Mouse (Mus musculus) stomach, embryonic 14.5 days (tissue): ENCODE data around the gene Kbtbd7. TPM values are rescaled to one million over a fixed set of nuclear protein-coding genes. Genes with fewer than 3 reads are reported as not detected.
A peak's percentile ranks its signal among the peaks of the same experiment; 100 is the strongest.

Experiments used
- ATAC-seq: fragments of 200-750 bp; cut with Nextera tagmentation; 2 replicates; pipeline ENCODE4 v1.8.0; 2017; ENCODE audit warnings: low read depth, moderate TSS enrichment; ENCODE audit not compliant: insufficient number of reproducible peaks, insufficient read depth, low FRiP score
- H3K27ac ChIP-seq: fragments of 300-500 bp; sonication (generic); 2 replicates; pipeline ENCODE4 v1.5.1; 2014; ENCODE audit warnings: mild to moderate bottlenecking, low read length, moderate library complexity, mixed read lengths
- H3K27me3 ChIP-seq: fragments of 300-500 bp; sonication (generic); 2 replicates; pipeline ENCODE4 v1.6.1; 2014; ENCODE audit warnings: low read length, control low read depth, mixed read lengths; ENCODE audit not compliant: control insufficient read depth, insufficient read depth
- H3K36me3 ChIP-seq: fragments of 300-500 bp; sonication (generic); 2 replicates; pipeline ENCODE4 v1.6.1; 2014; ENCODE audit warnings: mild to moderate bottlenecking, control low read depth, low read length, moderate library complexity, mixed read lengths; ENCODE audit not compliant: control insufficient read depth, insufficient read depth
- H3K4me1 ChIP-seq: fragments of 300-500 bp; sonication (generic); 2 replicates; pipeline ENCODE4 v1.6.1; 2014; ENCODE audit warnings: low read length, control low read depth, mixed read lengths; ENCODE audit not compliant: control insufficient read depth, insufficient read depth
- H3K4me2 ChIP-seq: fragments of 300-500 bp; sonication (generic); replicated peaks from 2 replicates; pipeline ENCODE4 v1.6.1; 2014; ENCODE audit warnings: low read depth, low read length, control low read depth
- H3K4me3 ChIP-seq: fragments of 300-500 bp; sonication (generic); 2 replicates; pipeline ENCODE4 v1.5.1; 2014; ENCODE audit warnings: low read depth, low read length, control low read depth
- H3K9ac ChIP-seq: fragments of 300-500 bp; sonication (generic); replicated peaks from 2 replicates; pipeline ENCODE4 v1.6.1; 2014; ENCODE audit warnings: low read depth, mild to moderate bottlenecking, control low read depth, low read length, moderate library complexity, mixed read lengths
- H3K9me3 ChIP-seq: fragments of 300-500 bp; sonication (generic); 2 replicates; pipeline ENCODE4 v1.6.1; 2016; ENCODE audit warnings: low read depth, low read length, control low read depth; ENCODE audit not compliant: control insufficient read depth
- whole genome bisulfite sequencing: fragments of 180-500 bp; shearing (Covaris S2); extraction: QIAGEN DNeasy Blood & Tissue Kit; methylation state at CpG from one replicate; pipeline ENCODE4 v1.1.7; 2014; 5-methylcytosine and 5-hydroxymethylcytosine counted together
- polyA plus RNA-seq: library from polyadenylated mRNA; unstranded; fragments of >200 nt; fragmentation: Nextera tagmentation; extraction: Ambion mirVana; gene quantifications from 2 replicates; pipeline ENCODE4 v1.2.1, GENCODE M21; 2014

The Kbtbd7 gene
- polyA plus RNA-seq, result 14.3 and 16.1 TPM in 2 replicates

DNA sequence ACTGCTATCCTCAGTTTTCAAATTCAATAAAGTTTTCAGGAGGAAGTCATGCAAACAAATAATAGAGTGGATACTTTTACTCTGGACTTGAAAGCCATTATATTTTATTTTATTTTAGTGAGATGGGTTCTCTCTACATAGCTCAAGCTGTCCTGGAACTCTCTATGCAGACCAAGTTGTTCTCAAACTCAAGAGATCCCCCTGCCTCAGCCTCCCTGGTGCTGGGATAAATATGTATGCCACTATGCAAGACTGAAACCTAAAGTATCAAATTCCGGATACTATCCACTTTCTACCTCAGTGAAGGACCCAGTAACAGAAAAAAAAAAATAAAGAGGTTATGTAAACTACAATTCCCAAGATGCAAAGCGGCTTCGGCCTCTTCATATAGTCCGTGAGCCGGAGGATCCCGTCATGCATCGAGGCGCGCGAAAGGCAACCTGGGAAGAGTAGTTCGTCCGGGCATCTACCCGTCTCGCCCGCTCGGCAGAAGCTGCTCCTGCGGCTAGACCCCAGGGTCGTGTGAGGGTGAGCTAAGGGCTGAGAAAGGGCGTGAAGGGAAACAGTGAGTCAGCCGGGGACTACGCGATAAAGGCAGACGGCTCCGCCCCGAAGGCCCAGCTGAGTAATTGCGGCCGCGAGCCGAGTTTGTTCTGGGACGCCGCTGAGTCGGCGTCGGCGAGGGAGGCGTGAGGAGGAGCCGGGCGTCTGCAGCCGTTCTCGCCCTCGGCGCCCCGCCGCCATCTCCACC is at the start of gene Kbtbd7:
Gene Kbtbd7, plus strand, starts transcription at position 533 of the 751 bp plus-strand sequence.
- under 1% methylated on average over 31 of the region's 44 CpGs for WGBS
- Histone ChIP-seq H3K4me2 (peak within 1 kb of the TSS; percentile 39), H3K9ac (peak within 1 kb of the TSS; percentile 45; the same call in 1 of the 2 replicates), H3K4me3 (peak within 1 kb of the TSS; percentile 43), H3K4me1 (no peaks in the 10 kb centered on the region), H3K27me3 (no peaks in the 10 kb centered on the region), H3K27ac (peak within 1 kb of the TSS; percentile 72; the same call in 1 of the 2 replicates), H3K9me3 (0 out of 2 replicates have a peak, but pooled peaks cover 7% of the 10 kb centered on the region), H3K36me3 (0 out of 2 replicates have a peak, but pooled peaks cover 5% of the 10 kb centered on the region)
- ATAC-seq, result peak; percentile 99

DNA sequence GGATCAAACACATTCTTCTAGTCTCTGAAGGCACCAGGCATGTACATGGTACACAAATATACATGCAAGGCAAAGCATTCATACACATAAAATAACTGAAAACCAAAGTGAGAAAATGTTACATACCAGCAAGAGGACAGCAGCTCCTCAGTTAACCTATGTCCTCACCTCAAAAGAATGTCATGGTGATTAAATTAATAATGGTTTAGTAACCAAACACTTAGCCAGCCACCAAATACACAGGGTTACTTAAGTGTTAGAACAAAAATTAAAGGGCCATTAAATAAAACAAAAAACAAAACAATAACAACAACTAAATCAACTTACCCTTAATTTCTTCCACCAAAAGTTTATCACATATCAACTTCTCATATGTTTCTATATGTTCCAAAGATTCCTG is 49.3 kb upstream of the Kbtbd7 start:
- Histone ChIP-seq H3K36me3 (peaks cover 22% of the 10 kb centered on the region), H3K27me3 (no peaks in the 10 kb centered on the region), H3K9me3 (no peaks in the 10 kb centered on the region), H3K4me2 (no peak overlapping the region), H3K4me1 (no peaks in the 10 kb centered on the region), H3K27ac (no peak overlapping the region), H3K4me3 (no peak overlapping the region), H3K9ac (no peak overlapping the region)
- no peak for ATAC-seq

DNA sequence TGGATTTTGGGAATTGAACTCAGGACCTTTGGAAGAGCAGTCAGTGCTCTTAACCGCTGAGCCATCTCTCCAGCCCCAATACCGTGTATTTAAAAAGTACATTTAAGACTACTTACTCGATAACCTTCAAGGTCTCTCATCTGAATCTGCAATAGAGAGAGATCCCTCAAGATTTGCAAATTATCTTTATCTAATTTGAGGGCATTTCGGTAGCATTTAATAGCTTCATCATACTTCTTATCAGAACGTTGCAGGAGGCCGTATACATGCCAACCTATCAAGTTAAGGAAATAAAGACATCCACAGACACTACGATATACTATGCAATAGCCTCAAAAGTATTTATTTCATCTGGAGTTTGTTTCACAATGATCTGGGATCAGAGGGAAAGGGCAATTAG is 43.2 kb upstream of the Kbtbd7 start:
- H3K36me3 ChIP-seq, result peaks cover 29% of the 10 kb centered on the region
- no peak for ATAC-seq
- H3K4me2 ChIP-seq, result no peak overlapping the region
- no peak overlapping the region for H3K9ac ChIP-seq
- H3K4me1 ChIP-seq, result no peaks in the 10 kb centered on the region
- H3K27me3 ChIP-seq, result no peaks in the 10 kb centered on the region
- no peak overlapping the region for H3K27ac ChIP-seq
- H3K9me3 ChIP-seq, result no peaks in the 10 kb centered on the region
- H3K4me3 ChIP-seq, result no peak overlapping the region
- WGBS, result 94% methylated on average over 7 of the region's 7 CpGs

DNA sequence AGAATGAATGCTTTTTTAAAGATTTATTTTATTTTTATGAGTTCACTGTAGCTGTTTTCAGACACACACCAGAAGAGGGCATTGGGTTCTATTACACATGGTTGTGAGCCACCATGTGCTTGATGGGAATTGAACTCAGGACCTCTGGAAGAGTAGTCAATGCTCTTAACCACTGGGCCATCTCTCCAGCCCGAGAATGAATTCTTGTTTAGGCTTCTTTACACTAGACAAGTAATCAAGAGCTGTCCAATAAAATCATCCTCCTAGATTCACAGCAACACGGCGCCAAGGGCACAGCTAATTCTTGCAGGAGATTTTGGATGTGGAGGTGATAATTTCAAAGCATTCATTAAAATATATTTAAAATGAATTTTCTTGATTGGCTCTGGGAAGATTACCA is 38.0 kb upstream of the Kbtbd7 start:
- Histone ChIP-seq H3K36me3 (peaks cover 8% of the 10 kb centered on the region; the same call in 1 of the 2 replicates), H3K27ac (no peak overlapping the region), H3K9me3 (no peaks in the 10 kb centered on the region), H3K27me3 (no peaks in the 10 kb centered on the region), H3K4me1 (no peaks in the 10 kb centered on the region), H3K9ac (no peak overlapping the region), H3K4me3 (no peak overlapping the region), H3K4me2 (no peak overlapping the region)
- 94% methylated on average over 3 of the region's 3 CpGs for WGBS
- no peak for ATAC-seq

DNA sequence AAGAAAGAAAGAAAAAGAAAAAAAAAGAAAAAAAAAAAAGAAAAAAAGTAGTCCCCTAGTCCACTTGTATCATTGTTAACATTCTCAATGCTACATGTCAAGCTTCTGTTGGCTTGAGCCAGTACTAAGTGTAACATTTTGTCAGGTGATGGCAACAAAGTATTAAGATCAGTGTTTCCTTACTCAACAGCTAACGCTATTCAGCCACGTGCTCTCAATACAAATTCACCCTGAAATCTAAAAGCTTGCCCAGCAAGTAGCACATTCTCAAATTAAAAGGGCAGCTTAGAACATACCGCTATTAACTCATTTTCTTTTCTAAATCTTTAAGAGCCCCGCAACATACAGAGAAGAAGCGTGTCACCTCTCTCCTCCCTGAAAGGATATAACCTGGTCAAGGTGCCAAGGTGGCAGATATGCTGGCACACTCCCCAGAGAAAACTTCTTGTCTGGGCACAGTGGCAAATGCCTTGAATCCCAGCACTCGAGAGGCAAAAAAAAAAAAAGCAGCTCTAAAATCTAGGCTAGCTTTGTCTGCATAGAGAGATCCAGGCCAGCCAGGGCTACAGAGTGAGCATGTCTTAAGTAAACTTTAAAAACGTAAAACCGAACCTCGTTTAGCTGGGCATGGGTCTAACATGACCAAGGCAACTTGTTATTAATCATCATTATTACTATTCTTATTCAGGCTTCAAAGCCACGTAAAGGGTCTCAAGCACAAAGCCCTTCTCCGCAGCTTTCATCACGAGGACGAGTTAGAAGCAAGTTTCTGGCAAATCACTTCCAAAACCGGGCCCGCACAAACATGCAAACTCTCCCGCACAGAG is 36.7 kb upstream of the Kbtbd7 start:
- Histone ChIP-seq H3K27me3 (no peaks in the 10 kb centered on the region), H3K36me3 (peaks cover 7% of the 10 kb centered on the region; the same call in 1 of the 2 replicates), H3K27ac (peak overlapping the region; percentile 98), H3K9ac (peak overlapping the region; percentile 92), H3K9me3 (no peaks in the 10 kb centered on the region), H3K4me3 (peak overlapping the region; percentile 84), H3K4me1 (no peaks in the 10 kb centered on the region), H3K4me2 (peak overlapping the region; percentile 74)
- peak; percentile 4; the same call in 1 of the 2 replicates for ATAC-seq
- 2% methylated on average over 16 of the region's 16 CpGs for WGBS

DNA sequence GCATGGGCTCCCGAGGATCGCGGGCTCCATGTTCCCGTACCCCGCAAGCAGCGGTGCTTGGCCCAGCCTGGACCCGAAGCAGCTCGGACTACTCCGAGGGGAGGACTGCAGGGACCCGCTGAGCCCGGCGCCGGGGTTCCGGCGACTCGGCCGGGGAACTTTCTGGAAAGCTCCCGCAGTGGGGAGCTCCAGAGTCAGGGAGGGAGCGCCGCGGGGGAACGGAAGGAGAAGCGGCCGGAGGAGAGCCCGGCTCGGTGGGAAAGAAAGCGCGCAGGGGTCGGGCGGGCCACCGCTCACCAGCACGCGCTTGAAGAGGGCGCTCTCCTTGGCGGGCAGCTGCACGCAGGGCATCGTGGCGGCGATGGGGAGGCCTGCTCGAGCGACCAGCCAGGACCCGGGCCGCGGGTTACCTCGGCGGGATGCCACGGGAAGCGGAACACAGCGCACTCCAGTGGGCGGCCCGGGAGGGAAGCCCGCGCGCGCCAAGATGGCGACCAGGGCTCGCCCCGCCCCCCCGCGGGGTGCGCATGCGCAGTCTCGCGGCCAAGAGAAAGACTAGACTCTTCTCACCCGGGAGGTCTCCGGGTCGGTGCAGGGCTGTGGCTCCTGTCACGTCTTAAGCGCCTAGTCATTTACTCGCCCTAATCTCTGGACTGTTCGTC is 35.9 kb upstream of the Kbtbd7 start, which contains the start of gene Naa16:
Gene Naa16, minus strand, starts transcription at position 514 of the 662 bp plus-strand sequence.
- Histone ChIP-seq H3K4me3 (peak within 1 kb of the TSS; percentile 84), H3K9ac (peak within 1 kb of the TSS; percentile 92), H3K27ac (peak within 1 kb of the TSS; percentile 98), H3K36me3 (peaks cover 7% of the 10 kb centered on the region; the same call in 1 of the 2 replicates), H3K4me2 (peak within 1 kb of the TSS; percentile 74), H3K9me3 (no peaks in the 10 kb centered on the region), H3K4me1 (no peaks in the 10 kb centered on the region), H3K27me3 (no peaks in the 10 kb centered on the region)
- under 1% methylated on average over 71 of the region's 71 CpGs for WGBS
- peak; percentile 93 for ATAC-seq

DNA sequence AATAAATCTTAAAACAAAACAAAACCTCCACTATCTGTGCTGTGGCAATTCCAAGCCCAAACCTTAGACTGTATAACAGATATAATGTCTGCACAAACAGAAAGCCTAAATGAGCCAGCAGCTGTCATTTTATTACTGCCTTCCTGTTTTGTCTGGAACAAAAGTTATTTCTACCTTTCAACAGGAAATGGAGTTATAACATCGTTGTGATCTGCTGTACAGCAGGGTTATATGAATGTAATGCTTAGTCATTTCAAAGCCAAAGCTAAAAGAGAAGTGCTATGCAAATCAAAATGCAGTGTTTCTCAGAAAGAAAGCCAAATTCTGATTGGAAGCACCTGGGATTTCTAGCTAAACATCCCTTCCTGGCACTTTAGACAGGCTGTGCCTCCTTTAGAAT is 33.0 kb upstream of the Kbtbd7 start:
- ATAC-seq, result no peak
- H3K27ac ChIP-seq, result no peak overlapping the region

DNA sequence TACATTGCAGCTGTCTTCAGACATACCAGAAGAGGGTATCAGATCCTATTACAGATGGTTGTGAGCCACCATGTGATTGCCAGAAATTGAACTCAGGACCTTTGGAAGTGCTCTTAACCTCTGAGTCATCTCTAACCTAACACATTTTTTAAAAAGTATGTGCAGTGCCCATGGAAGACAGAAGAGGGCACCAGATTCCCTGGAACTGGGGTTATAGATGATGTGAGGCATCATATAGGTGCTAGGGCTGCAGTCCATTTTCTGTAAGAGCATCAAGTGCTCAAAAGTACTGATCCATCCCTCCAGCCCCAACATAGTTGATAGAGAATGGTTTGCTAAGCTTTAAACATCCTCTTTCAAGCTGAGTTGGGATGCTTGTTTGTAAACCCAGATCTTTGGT is 31.7 kb upstream of the Kbtbd7 start:
- no peak for ATAC-seq
- H3K36me3 ChIP-seq, result no peaks in the 10 kb centered on the region
- no peak overlapping the region for H3K9ac ChIP-seq
- no peak overlapping the region for H3K27ac ChIP-seq
- H3K4me1 ChIP-seq, result no peaks in the 10 kb centered on the region
- H3K4me2 ChIP-seq, result no peak overlapping the region
- no peaks in the 10 kb centered on the region for H3K27me3 ChIP-seq
- H3K4me3 ChIP-seq, result no peak overlapping the region
- H3K9me3 ChIP-seq, result no peaks in the 10 kb centered on the region

More for the DNA sequence above, 33.0 kb upstream of the Kbtbd7 start:
- no peaks in the 10 kb centered on the region for H3K36me3 ChIP-seq
- WGBS, result 45% methylated on average over 1 of the region's 1 CpGs
- no peaks in the 10 kb centered on the region for H3K9me3 ChIP-seq
- no peak overlapping the region for H3K4me3 ChIP-seq
- no peaks in the 10 kb centered on the region for H3K27me3 ChIP-seq
- H3K4me2 ChIP-seq, result no peak overlapping the region
- H3K9ac ChIP-seq, result no peak overlapping the region
- H3K4me1 ChIP-seq, result no peaks in the 10 kb centered on the region
